Mouse (Mus musculus): ENCODE results near the gene Tmem50b. TPM values are rescaled to one million over a fixed set of nuclear protein-coding genes. Genes with fewer than 3 reads are reported as not detected.

The Tmem50b gene
- polyA plus RNA-seq, 1 experiment: 0.02 TPM

DNA sequence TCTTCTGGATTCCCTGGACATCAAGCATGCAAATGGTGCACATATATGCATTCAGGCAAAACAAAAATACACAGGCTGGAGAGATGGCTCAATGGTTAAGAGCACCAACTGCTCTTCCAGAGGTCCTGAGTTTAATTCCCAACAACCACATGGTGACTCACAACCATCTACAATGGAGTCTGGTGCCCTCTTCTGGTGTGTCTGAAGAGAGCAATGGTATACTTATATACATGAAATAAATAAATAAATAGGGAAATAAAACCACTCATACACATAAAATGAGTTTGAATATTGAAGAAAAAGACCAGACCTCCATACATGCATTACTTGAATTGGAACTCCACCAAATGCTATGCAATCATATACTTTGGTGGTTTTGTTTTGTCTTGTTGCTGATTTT, 1.6 kb upstream of the Tmem50b start:
- Histone ChIP-seq H3K4me1 (ENCODE audit: control insufficient read depth) (peaks cover 26% of the 10 kb centered on the region), H3K4me3 (replicated peaks) (no peak overlapping the region), H3K9me3 (ENCODE audit: control insufficient read depth, low read length) (no peaks in the 10 kb centered on the region), H3K36me3 (ENCODE audit: control insufficient read depth) (no peaks in the 10 kb centered on the region), H3K27me3 (ENCODE audit: control insufficient read depth) (peaks cover 62% of the 10 kb centered on the region)
- no peak for TF ChIP-seq GATA1 (IDR thresholded peaks at IDR 0.05; ENCODE audit: low read length)
- no peak for TF ChIP-seq TAL1 (IDR thresholded peaks at IDR 0.05; ENCODE audit: low read length)

DNA sequence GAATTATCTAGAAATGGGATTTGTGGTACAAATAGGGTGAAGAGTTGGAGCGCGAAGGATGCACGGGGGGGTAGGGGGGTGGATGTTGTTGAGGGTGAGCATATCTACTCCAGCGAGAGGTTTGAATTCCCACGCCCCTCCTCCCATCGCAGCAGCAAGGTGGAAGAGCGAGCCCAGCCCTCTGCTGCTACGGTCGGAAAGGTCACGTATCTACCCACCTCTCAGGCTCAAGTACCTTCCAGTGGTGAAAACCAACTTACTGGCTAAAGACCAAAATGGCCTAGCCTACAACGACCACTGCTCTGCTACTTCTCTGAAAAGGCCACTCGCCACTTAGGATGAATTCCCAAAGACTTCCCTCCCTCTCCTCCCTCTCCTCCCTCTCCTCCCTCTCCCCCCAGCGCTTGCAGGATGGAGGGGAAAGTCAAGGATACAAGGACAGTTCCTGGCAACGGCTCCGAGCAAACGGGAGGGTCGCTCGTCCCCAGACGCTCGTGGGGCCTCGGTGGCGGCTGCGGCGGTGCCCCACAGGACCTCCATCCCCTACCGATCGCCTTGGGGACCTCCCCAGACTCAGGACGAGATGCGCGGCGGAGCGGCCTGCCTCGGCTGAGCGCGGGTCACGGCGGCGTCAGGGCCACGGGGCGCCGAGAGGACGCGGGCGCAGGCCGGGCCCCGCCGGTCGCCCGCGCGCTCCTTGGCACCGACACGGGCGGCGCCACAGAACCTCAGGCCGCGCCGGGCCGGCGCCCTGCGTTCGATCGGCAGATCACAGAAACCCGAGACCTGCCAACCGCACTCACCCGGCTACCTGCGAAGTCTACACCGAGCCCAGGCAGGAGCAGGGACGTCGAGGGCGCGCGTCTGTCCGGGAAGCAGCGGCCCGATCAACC, 575 bp downstream of the Tmem50b start:
- Histone ChIP-seq H3K4me3 (replicated peaks) (peak overlapping the region; percentile 72), H3K4me1 (ENCODE audit: control insufficient read depth) (peaks cover 26% of the 10 kb centered on the region), H3K36me3 (ENCODE audit: control insufficient read depth) (no peaks in the 10 kb centered on the region), H3K9me3 (ENCODE audit: control insufficient read depth, low read length) (no peaks in the 10 kb centered on the region), H3K27me3 (ENCODE audit: control insufficient read depth) (peaks cover 59% of the 10 kb centered on the region)
- TF ChIP-seq TAL1 (IDR thresholded peaks at IDR 0.05; ENCODE audit: low read length) (no peak), GATA1 (IDR thresholded peaks at IDR 0.05; ENCODE audit: low read length) (no peak)

- Histone ChIP-seq H3K9me3 (ENCODE audit: control insufficient read depth, low read length) (no peaks in the 10 kb centered on the region), H3K4me1 (ENCODE audit: control insufficient read depth) (peaks cover 26% of the 10 kb centered on the region), H3K4me3 (replicated peaks) (peak overlapping the region; percentile 72), H3K36me3 (ENCODE audit: control insufficient read depth) (no peaks in the 10 kb centered on the region), H3K27me3 (ENCODE audit: control insufficient read depth) (peaks cover 54% of the 10 kb centered on the region)
- TF ChIP-seq TAL1 (IDR thresholded peaks at IDR 0.05; ENCODE audit: low read length): no peak
- no peak for TF ChIP-seq GATA1 (IDR thresholded peaks at IDR 0.05; ENCODE audit: low read length)
Observed at GRCm38 (mm10) chr16:91596397-91596778, 1.2 kb downstream of the Tmem50b start.

DNA sequence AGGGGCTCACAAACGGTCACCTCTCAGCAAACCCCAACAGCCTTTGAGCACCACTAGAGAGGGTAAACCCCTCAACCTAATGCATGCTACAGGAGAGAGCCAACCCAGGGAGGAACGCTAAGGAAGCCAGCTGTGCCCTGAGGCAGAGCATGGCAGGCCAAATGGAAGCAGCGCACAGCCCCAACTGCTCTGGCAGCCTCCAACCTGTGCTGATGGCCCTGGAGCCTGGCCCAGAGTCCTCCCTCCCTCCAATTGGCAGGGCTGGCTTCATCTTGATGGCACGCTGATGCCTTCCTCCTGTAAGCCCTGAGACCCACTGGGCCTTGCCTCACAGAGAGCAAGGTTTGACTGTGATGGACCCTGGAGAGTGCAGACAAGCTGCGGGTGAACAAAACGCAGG, 2.5 kb downstream of the Tmem50b start:
- TF ChIP-seq TAL1 (IDR thresholded peaks at IDR 0.05; ENCODE audit: low read length) (no peak), GATA1 (IDR thresholded peaks at IDR 0.05; ENCODE audit: low read length) (no peak)
- Histone ChIP-seq H3K4me1 (ENCODE audit: control insufficient read depth) (peaks cover 28% of the 10 kb centered on the region), H3K36me3 (ENCODE audit: control insufficient read depth) (no peaks in the 10 kb centered on the region), H3K4me3 (replicated peaks) (no peak overlapping the region), H3K27me3 (ENCODE audit: control insufficient read depth) (peaks cover 49% of the 10 kb centered on the region), H3K9me3 (ENCODE audit: control insufficient read depth, low read length) (no peaks in the 10 kb centered on the region)

DNA sequence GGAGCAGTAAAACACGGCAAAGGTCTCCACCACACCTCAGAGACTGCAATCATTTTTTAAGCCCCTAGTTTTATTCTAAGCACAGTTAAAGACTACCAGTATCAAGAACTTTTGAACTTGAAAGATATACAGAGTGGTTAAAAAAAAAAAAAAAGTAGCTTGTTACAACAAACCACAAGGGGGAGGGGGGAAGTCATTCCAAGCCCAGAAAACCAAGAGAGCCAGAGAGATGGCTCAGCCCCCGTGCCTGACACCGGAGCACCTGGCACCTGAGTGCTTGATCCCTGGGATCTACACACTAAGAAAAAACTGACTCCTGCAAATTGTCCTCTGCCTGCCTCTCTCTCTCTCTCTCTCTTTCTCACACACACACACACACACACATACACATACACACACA, 4.3 kb downstream of the Tmem50b start:
- Histone ChIP-seq H3K4me3 (replicated peaks) (no peak overlapping the region), H3K27me3 (ENCODE audit: control insufficient read depth) (peaks cover 34% of the 10 kb centered on the region), H3K36me3 (ENCODE audit: control insufficient read depth) (no peaks in the 10 kb centered on the region), H3K9me3 (ENCODE audit: control insufficient read depth, low read length) (no peaks in the 10 kb centered on the region), H3K4me1 (ENCODE audit: control insufficient read depth) (peaks cover 28% of the 10 kb centered on the region)
- no peak for TF ChIP-seq TAL1 (IDR thresholded peaks at IDR 0.05; ENCODE audit: low read length)
- no peak for TF ChIP-seq GATA1 (IDR thresholded peaks at IDR 0.05; ENCODE audit: low read length)

- Histone ChIP-seq H3K27me3 (ENCODE audit: control insufficient read depth) (peaks cover 24% of the 10 kb centered on the region), H3K4me3 (replicated peaks) (no peak overlapping the region), H3K4me1 (ENCODE audit: control insufficient read depth) (peaks cover 25% of the 10 kb centered on the region), H3K36me3 (ENCODE audit: control insufficient read depth) (no peaks in the 10 kb centered on the region), H3K9me3 (ENCODE audit: control insufficient read depth, low read length) (no peaks in the 10 kb centered on the region)
- TF ChIP-seq TAL1 (IDR thresholded peaks at IDR 0.05; ENCODE audit: low read length) (no peak), GATA1 (IDR thresholded peaks at IDR 0.05; ENCODE audit: low read length) (no peak)
Observed at GRCm38 (mm10) chr16:91592162-91592561, 5.4 kb downstream of the Tmem50b start.

GRCm38 (mm10) chr16:91588703-91589102, 8.9 kb downstream of the Tmem50b start:
- Histone ChIP-seq H3K27me3 (ENCODE audit: control insufficient read depth) (peaks cover 4% of the 10 kb centered on the region; the same call in 1 of the 2 replicates), H3K9me3 (ENCODE audit: control insufficient read depth, low read length) (no peaks in the 10 kb centered on the region), H3K36me3 (ENCODE audit: control insufficient read depth) (no peaks in the 10 kb centered on the region), H3K4me3 (replicated peaks) (no peak overlapping the region), H3K4me1 (ENCODE audit: control insufficient read depth) (peaks cover 11% of the 10 kb centered on the region)
- TF ChIP-seq TAL1 (IDR thresholded peaks at IDR 0.05; ENCODE audit: low read length) (no peak), GATA1 (IDR thresholded peaks at IDR 0.05; ENCODE audit: low read length) (no peak)

DNA sequence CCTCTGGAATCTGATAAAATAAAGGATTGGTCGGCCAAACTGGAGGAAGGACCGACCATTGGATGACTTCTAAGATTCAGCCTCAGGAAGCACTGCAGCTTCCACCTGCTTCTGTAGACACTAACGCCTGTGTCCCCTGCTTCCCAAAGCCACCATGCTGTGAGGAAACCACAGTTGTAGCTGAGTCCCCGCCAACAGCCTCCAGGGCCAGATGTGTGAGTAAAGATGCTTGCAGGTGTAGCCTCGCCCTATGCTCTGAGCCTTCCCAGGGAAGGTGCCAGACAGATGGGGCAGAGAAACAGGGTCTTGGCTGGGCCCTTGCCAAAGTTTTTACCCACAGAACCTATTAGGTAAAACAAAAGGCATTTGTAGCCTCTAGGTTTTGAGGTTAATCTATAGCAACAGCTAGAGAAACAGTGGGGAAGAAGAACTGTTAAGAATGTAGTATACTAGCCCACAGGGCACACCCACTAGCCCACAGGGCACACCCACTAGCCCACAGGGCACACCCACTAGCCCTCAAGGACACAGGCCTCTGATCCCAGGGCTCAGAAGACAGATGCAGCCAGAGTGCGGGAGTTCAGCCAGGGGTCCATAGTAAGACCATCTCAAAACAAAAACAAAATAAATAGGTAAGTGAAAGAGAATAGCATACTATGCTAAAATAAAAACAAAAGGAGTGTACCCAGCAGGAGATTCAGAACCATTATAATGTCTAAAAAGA, 9.7 kb downstream of the Tmem50b start:
- Histone ChIP-seq H3K9me3 (ENCODE audit: control insufficient read depth, low read length) (no peaks in the 10 kb centered on the region), H3K4me3 (replicated peaks) (no peak overlapping the region), H3K4me1 (ENCODE audit: control insufficient read depth) (peaks cover 11% of the 10 kb centered on the region), H3K36me3 (ENCODE audit: control insufficient read depth) (no peaks in the 10 kb centered on the region), H3K27me3 (ENCODE audit: control insufficient read depth) (peaks cover 4% of the 10 kb centered on the region; the same call in 1 of the 2 replicates)
- TF ChIP-seq TAL1 (IDR thresholded peaks at IDR 0.05; ENCODE audit: low read length): no peak
- no peak for TF ChIP-seq GATA1 (IDR thresholded peaks at IDR 0.05; ENCODE audit: low read length)

- Histone ChIP-seq H3K27me3 (ENCODE audit: control insufficient read depth) (peaks cover 3% of the 10 kb centered on the region; the same call in 1 of the 2 replicates), H3K4me3 (replicated peaks) (no peak overlapping the region), H3K9me3 (ENCODE audit: control insufficient read depth, low read length) (no peaks in the 10 kb centered on the region), H3K4me1 (ENCODE audit: control insufficient read depth) (peaks cover 11% of the 10 kb centered on the region), H3K36me3 (ENCODE audit: control insufficient read depth) (peaks cover under 1% of the 10 kb centered on the region; the same call in 1 of the 2 replicates)
- no peak for TF ChIP-seq GATA1 (IDR thresholded peaks at IDR 0.05; ENCODE audit: low read length)
- no peak for TF ChIP-seq TAL1 (IDR thresholded peaks at IDR 0.05; ENCODE audit: low read length)
Observed at GRCm38 (mm10) chr16:91586244-91586643, 11.4 kb downstream of the Tmem50b start.
